Mouse (Mus musculus) bone marrow, adult 2 months (tissue): ENCODE results near the gene Tpsab1. TPM values are rescaled to one million over a fixed set of nuclear protein-coding genes. Genes with fewer than 3 reads are reported as not detected.

Experiments
- H3K27ac ChIP-seq: fragments of 200-500 bp; 2 replicates; pipeline ENCODE4 v1.5.1; 2012; ENCODE audit warnings: low read depth, mild to moderate bottlenecking, control low read depth, inconsistent platforms, low read length; ENCODE audit not compliant: control insufficient read depth, poor library complexity, insufficient read depth
- H3K4me1 ChIP-seq: fragments of 200-500 bp; 2 replicates; pipeline ENCODE4 v1.6.1; 2011; ENCODE audit warnings: low read length; ENCODE audit not compliant: control insufficient read depth, insufficient read depth
- H3K4me3 ChIP-seq: fragments of 200-500 bp; replicated peaks from 2 replicates; pipeline ENCODE3; 2011; ENCODE audit warnings: mild to moderate bottlenecking, low read depth, low read length, control low read depth; ENCODE audit not compliant: control insufficient read depth
- CTCF ChIP-seq: fragments of 200-500 bp; IDR thresholded peaks from 2 replicates; pipeline ENCODE4 v1.5.1; 2011; ENCODE audit warnings: low read length, control low read depth; ENCODE audit not compliant: control insufficient read depth, insufficient read depth
- POLR2A ChIP-seq: fragments of 200-500 bp; IDR thresholded peaks from 2 replicates; pipeline ENCODE4 v1.6.1; 2011; ENCODE audit warnings: low read depth, mild to moderate bottlenecking, control low read depth, low read length, borderline replicate concordance; ENCODE audit not compliant: control insufficient read depth
- WGBS: fragments of 180-500 bp; shearing (Covaris S2); methylation state at CpG from one replicate; pipeline ENCODE4 v1.1.7; 2018; 5-methylcytosine and 5-hydroxymethylcytosine counted together
- polyA plus RNA-seq: library from polyadenylated mRNA; stranded (reverse); fragments of >200 nt; gene quantifications from 2 replicates; pipeline ENCODE4 v1.2.4, GENCODE M21; 2011; ENCODE audit warnings: low replicate concordance; ENCODE audit not compliant: missing spikeins, insufficient read depth, insufficient read length

The Tpsab1 gene
- not detected in 2 replicates for polyA plus RNA-seq

GRCm38 (mm10) chr17:25345462-25345861 lies at the start of gene Tpsab1:
Gene Tpsab1, minus strand, starts transcription at chr17:25345562.
- H3K4me1 ChIP-seq, result no peaks in the 10 kb centered on the region
- 85% methylated on average over 4 of the region's 4 CpGs for WGBS
- H3K27ac ChIP-seq, result no peak within 1 kb of the TSS
- H3K4me3 ChIP-seq, result no peak within 1 kb of the TSS
- TF ChIP-seq CTCF, result no peak
- no peak for TF ChIP-seq POLR2A

- WGBS, result 71% methylated on average over 4 of the region's 4 CpGs
- Histone ChIP-seq H3K4me3 (no peak overlapping the region), H3K4me1 (no peaks in the 10 kb centered on the region), H3K27ac (no peak overlapping the region)
- no peak for TF ChIP-seq CTCF
- TF ChIP-seq POLR2A, result no peak
Observed at GRCm38 (mm10) chr17:25394526-25394925, 49.2 kb upstream of the Tpsab1 start.

GRCm38 (mm10) chr17:25374011-25374410 lies 28.6 kb upstream of the Tpsab1 start:
- no peak overlapping the region for H3K4me3 ChIP-seq
- 47% methylated on average over 9 of the region's 9 CpGs for WGBS
- no peaks in the 10 kb centered on the region for H3K4me1 ChIP-seq
- no peak overlapping the region for H3K27ac ChIP-seq
- no peak for TF ChIP-seq CTCF

GRCm38 (mm10) chr17:25372491-25372890 lies 27.1 kb upstream of the Tpsab1 start:
- TF ChIP-seq CTCF (no peak), POLR2A (no peak)
- Histone ChIP-seq H3K4me3 (no peak overlapping the region), H3K27ac (no peak overlapping the region), H3K4me1 (no peaks in the 10 kb centered on the region)
- WGBS, result 67% methylated on average over 8 of the region's 8 CpGs

- TF ChIP-seq CTCF, result no peak
- no peak for TF ChIP-seq POLR2A
- H3K4me3 ChIP-seq, result no peak within 1 kb of the TSS
- 63% methylated on average over 3 of the region's 3 CpGs for WGBS
- H3K27ac ChIP-seq, result no peak within 1 kb of the TSS
- H3K4me1 ChIP-seq, result no peaks in the 10 kb centered on the region
Observed at GRCm38 (mm10) chr17:25368973-25369372, 23.6 kb upstream of the Tpsab1 start, which contains the start of gene Tpsg1. Gene Tpsg1, plus strand, starts transcription at chr17:25369273.

- TF ChIP-seq POLR2A (no peak), CTCF (no peak)
- Histone ChIP-seq H3K4me1 (no peaks in the 10 kb centered on the region), H3K27ac (no peak within 1 kb of the TSS), H3K4me3 (no peak within 1 kb of the TSS)
- WGBS, result 57% methylated on average over 2 of the region's 2 CpGs
Observed at GRCm38 (mm10) chr17:25366005-25366404, 20.6 kb upstream of the Tpsab1 start, which contains the start of gene Tpsb2. Gene Tpsb2, plus strand, starts transcription at chr17:25366305.

- TF ChIP-seq CTCF (peak; percentile 74), POLR2A (no peak)
- Histone ChIP-seq H3K27ac (no peak overlapping the region), H3K4me1 (no peaks in the 10 kb centered on the region), H3K4me3 (no peak overlapping the region)
- WGBS, result 0% methylated on average over 1 of the region's 1 CpGs
Observed at GRCm38 (mm10) chr17:25363726-25364125, 18.4 kb upstream of the Tpsab1 start.

GRCm38 (mm10) chr17:25361291-25361690 lies 15.9 kb upstream of the Tpsab1 start:
- Histone ChIP-seq H3K4me3 (no peak overlapping the region), H3K4me1 (no peaks in the 10 kb centered on the region), H3K27ac (no peak overlapping the region)
- TF ChIP-seq POLR2A, result no peak
- no peak for TF ChIP-seq CTCF
- WGBS, result 54% methylated on average over 2 of the region's 2 CpGs

GRCm38 (mm10) chr17:25341490-25341889 lies 3.9 kb downstream of the Tpsab1 start:
- no peak overlapping the region for H3K27ac ChIP-seq
- no peaks in the 10 kb centered on the region for H3K4me1 ChIP-seq
- no peak overlapping the region for H3K4me3 ChIP-seq
- no peak for TF ChIP-seq CTCF
- TF ChIP-seq POLR2A, result no peak
- WGBS, result 45% methylated on average over 3 of the region's 3 CpGs
